Mouse (Mus musculus) heart, adult 2 months (tissue): ENCODE results near the gene Olfr385.

Experiments
- CTCF ChIP-seq: fragments of 200-600 bp; IDR thresholded peaks from 2 replicates; pipeline ENCODE4 v1.8.1; 2022; ENCODE audit warnings: antibody characterized with exemption, mild to moderate bottlenecking, moderate library complexity
- EP300 ChIP-seq: fragments of 200-500 bp; IDR thresholded peaks from 2 replicates; pipeline ENCODE4 v1.6.1; 2011; ENCODE audit warnings: low read depth, low read length, control low read depth; ENCODE audit not compliant: insufficient read depth
- POLR2A ChIP-seq: fragments of 200-500 bp; IDR thresholded peaks from 2 replicates; pipeline ENCODE4 v1.6.1; 2011; ENCODE audit warnings: mild to moderate bottlenecking, low read depth, low read length, control low read depth; ENCODE audit not compliant: insufficient read depth

DNA sequence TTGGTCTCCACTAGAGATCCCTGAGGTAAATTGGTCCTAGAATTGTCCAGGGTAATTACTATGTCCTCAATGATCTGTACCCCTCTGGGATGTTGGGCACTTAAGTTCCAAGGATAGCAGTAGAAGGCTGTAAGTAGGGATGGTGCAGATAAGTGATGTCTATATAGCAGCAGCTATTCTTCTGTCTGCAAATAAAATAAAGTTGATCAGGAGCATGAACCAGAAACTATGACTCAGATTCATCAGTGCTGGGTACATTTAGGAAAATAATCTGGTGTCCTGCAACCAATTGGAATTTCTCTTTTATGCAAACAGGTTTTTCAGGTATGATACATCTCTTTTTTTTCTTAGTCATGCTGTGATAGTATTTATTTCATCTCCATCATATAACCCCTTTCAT is 5.5 kb upstream of the Olfr385 start, which contains the start of gene Olfr384:
- no peak for TF ChIP-seq POLR2A
- TF ChIP-seq CTCF, result no peak
- no peak for TF ChIP-seq EP300
